Mouse (Mus musculus): Measurements from ENCODE around the gene Tshb. TPM values are rescaled to one million over a fixed set of nuclear protein-coding genes. Genes with fewer than 3 reads are reported as not detected.

Tshb gene
- polyA plus RNA-seq, 1 experiment from 2014 or later, result 0.11 TPM

DNA sequence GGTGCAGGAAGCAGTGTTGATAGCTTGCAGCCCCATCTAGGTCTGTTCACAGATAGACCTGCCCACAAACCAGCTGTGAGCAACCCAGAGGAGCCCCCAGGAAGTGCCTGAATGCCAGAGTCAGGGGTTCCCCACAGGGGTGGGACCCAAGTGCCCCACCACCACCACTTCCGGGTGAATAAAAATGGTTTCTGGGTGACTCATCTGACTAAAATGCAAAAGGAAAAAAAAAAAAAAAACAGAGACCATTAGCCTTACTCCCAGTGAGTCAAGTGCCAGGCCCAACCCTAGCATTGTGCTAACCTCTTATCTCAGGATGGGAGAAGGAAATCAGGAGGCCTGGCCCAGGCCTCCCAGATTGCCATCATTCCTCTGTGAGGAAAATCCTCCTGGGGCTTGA lies 26.7 kb downstream of the Tshb start:
- WGBS, result 0% methylated on average over 1 of the region's 1 CpGs
- peak; percentile 47 for ATAC-seq (replicated peaks; ENCODE audit: extremely low read depth, insufficient read depth, low FRiP score)

DNA sequence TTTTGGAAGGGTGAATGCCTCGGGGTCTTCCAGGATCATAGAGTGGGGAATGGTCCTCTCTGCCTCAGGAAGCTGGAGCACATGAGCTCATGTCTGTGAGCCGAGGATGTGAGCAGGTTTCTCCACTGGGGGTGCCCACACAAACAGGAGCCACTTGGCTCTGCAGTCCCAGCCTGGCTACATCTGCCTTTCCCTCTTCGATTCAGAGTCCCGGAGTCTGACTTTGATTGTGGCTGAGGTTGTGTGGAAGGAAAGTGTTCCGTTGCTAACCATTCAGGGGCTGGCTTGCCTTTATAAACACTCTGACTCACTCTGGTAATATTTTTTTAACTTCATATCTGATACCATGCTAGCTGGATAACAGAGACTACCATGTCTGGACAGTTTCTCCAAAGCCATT lies 30.1 kb downstream of the Tshb start:
- ATAC-seq (replicated peaks; ENCODE audit: extremely low read depth, insufficient read depth, low FRiP score), result 0 out of 2 replicates have a peak, but pooled peaks have one; percentile 24

More for the DNA sequence above, 26.7 kb downstream of the Tshb start:
- Histone ChIP-seq H3K9me3 (replicated peaks; ENCODE audit: control insufficient read depth, low read length) (no peaks in the 10 kb centered on the region), H3K9ac (ENCODE audit: low read length) (no peak overlapping the region), H3K27me3 (ENCODE audit: control insufficient read depth, insufficient read depth, low read length) (no peaks in the 10 kb centered on the region), H3K4me2 (ENCODE audit: low read depth, low read length) (no peak overlapping the region), H3K4me3 (ENCODE audit: low read length) (no peak overlapping the region), H3K36me3 (ENCODE audit: control insufficient read depth, insufficient read depth) (peaks cover 20% of the 10 kb centered on the region; the same call in 1 of the 2 replicates), H3K27ac (ENCODE audit: low read length) (peak overlapping the region; percentile 70), H3K4me1 (ENCODE audit: control insufficient read depth, insufficient read depth, low read length) (peaks cover 20% of the 10 kb centered on the region)

DNA sequence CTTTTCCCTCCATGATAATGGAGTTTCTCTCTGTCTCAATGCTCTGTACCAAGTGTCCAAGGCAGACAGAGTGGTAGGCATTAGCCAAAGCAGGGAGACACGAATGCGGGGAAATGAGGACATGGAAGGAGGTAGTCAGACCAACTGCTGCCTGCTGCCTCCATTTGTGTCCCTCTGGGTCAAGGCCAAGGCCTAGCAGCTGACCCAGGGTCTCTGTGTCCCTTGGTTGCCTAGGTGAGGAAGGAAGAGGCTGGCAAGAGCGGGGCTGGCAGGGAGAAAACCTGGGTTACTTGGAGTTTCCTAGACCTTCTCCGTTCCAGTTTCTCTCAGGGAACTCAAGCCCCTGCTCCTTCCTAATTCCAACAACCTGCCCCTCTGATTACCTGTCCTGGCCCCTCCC lies 30.5 kb downstream of the Tshb start:
- WGBS, result 90% methylated on average over 4 of the region's 4 CpGs
- Histone ChIP-seq H3K4me1 (ENCODE audit: control insufficient read depth, insufficient read depth, low read length) (peaks cover 18% of the 10 kb centered on the region), H3K27me3 (ENCODE audit: control insufficient read depth, insufficient read depth, low read length) (no peaks in the 10 kb centered on the region), H3K27ac (ENCODE audit: low read length) (no peak overlapping the region), H3K4me3 (ENCODE audit: low read length) (no peak overlapping the region), H3K36me3 (ENCODE audit: control insufficient read depth, insufficient read depth) (peaks cover 7% of the 10 kb centered on the region; the same call in 1 of the 2 replicates), H3K9me3 (replicated peaks; ENCODE audit: control insufficient read depth, low read length) (no peaks in the 10 kb centered on the region), H3K9ac (ENCODE audit: low read length) (no peak overlapping the region), H3K4me2 (ENCODE audit: low read depth, low read length) (no peak overlapping the region)
- no peak for ATAC-seq (replicated peaks; ENCODE audit: extremely low read depth, insufficient read depth, low FRiP score)

More for the DNA sequence above, 30.1 kb downstream of the Tshb start:
- Histone ChIP-seq H3K4me3 (ENCODE audit: low read length) (no peak overlapping the region), H3K27ac (ENCODE audit: low read length) (no peak overlapping the region), H3K36me3 (ENCODE audit: control insufficient read depth, insufficient read depth) (peaks cover 7% of the 10 kb centered on the region; the same call in 1 of the 2 replicates), H3K27me3 (ENCODE audit: control insufficient read depth, insufficient read depth, low read length) (no peaks in the 10 kb centered on the region), H3K4me1 (ENCODE audit: control insufficient read depth, insufficient read depth, low read length) (peaks cover 20% of the 10 kb centered on the region), H3K9ac (ENCODE audit: low read length) (no peak overlapping the region), H3K4me2 (ENCODE audit: low read depth, low read length) (no peak overlapping the region), H3K9me3 (replicated peaks; ENCODE audit: control insufficient read depth, low read length) (no peaks in the 10 kb centered on the region)
- WGBS, result 58% methylated on average over 5 of the region's 5 CpGs

DNA sequence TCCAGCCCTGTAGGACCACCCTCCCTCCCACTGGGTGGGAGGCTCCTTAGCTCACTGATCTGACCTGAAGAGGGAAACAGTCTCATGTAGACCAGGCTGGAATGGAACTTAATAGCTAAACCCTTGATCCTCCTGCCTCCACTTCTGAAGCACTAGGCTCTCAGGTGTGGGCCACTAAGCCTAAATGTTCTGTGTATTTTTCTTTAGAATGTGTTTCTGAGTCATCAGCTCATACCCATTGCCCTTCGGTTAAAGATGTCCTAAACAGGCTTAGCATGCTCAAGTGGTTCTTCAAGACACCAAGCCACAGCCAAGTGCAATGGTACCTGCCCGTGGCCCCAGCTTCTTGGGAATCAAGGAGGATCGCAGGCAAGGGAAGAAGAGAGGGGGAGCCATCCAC lies 31.0 kb downstream of the Tshb start:
- Histone ChIP-seq H3K27me3 (ENCODE audit: control insufficient read depth, insufficient read depth, low read length) (no peaks in the 10 kb centered on the region), H3K36me3 (ENCODE audit: control insufficient read depth, insufficient read depth) (peaks cover 7% of the 10 kb centered on the region; the same call in 1 of the 2 replicates), H3K4me1 (ENCODE audit: control insufficient read depth, insufficient read depth, low read length) (peaks cover 13% of the 10 kb centered on the region), H3K4me3 (ENCODE audit: low read length) (no peak overlapping the region), H3K9ac (ENCODE audit: low read length) (no peak overlapping the region), H3K27ac (ENCODE audit: low read length) (no peak overlapping the region), H3K9me3 (replicated peaks; ENCODE audit: control insufficient read depth, low read length) (no peaks in the 10 kb centered on the region), H3K4me2 (ENCODE audit: low read depth, low read length) (no peak overlapping the region)
- 89% methylated on average over 3 of the region's 3 CpGs for WGBS
- no peak for ATAC-seq (replicated peaks; ENCODE audit: extremely low read depth, insufficient read depth, low FRiP score)

DNA sequence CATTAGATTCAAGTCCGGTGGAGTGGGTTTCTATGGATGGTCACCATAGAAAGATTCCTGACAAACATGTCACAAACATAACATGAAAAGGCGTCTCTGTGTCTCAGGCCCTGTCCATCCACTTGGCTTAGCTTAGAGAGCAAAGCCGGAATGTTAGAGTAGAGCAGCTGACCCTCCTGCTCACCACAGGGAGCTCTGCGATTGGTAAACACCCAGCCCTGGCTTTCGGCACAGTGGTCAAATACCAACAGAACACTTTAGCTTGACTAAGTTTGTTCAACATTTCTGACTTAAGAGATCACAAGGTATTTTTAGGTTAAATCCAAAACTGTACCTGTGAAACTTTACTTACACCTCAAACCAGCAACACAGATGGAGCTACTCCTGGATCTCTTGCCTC lies 31.4 kb downstream of the Tshb start:
- Histone ChIP-seq H3K9ac (ENCODE audit: low read length) (no peak overlapping the region), H3K27me3 (ENCODE audit: control insufficient read depth, insufficient read depth, low read length) (no peaks in the 10 kb centered on the region), H3K4me3 (ENCODE audit: low read length) (no peak overlapping the region), H3K36me3 (ENCODE audit: control insufficient read depth, insufficient read depth) (peaks cover 7% of the 10 kb centered on the region; the same call in 1 of the 2 replicates), H3K4me1 (ENCODE audit: control insufficient read depth, insufficient read depth, low read length) (peaks cover 12% of the 10 kb centered on the region), H3K27ac (ENCODE audit: low read length) (no peak overlapping the region), H3K4me2 (ENCODE audit: low read depth, low read length) (no peak overlapping the region), H3K9me3 (replicated peaks; ENCODE audit: control insufficient read depth, low read length) (no peaks in the 10 kb centered on the region)
- WGBS, result 74% methylated on average over 5 of the region's 5 CpGs
- no peak for ATAC-seq (replicated peaks; ENCODE audit: extremely low read depth, insufficient read depth, low FRiP score)

DNA sequence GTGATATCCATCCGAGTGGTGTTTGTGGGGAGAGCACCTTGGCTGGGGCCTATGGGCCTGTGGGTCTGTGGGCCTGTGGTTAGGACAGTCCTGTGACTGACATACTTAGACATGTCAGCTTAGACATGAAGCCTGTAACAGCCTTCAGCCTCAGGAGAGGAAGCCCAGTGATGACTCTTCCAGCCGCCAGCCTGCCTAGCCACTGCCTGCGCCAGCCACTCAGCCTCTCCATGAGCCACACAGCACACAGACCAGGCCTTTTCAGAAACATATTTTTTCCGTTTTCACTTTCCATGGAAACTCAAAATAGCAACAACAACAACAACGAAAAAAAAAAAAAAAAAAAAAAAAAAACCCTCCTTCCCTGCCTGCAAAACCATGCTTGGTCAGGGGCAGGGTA lies 33.8 kb downstream of the Tshb start:
- H3K27ac ChIP-seq (ENCODE audit: low read length), result no peak overlapping the region
- H3K4me1 ChIP-seq (ENCODE audit: control insufficient read depth, insufficient read depth, low read length), result peaks cover 16% of the 10 kb centered on the region
- H3K27me3 ChIP-seq (ENCODE audit: control insufficient read depth, insufficient read depth, low read length), result no peaks in the 10 kb centered on the region
- peaks cover 7% of the 10 kb centered on the region; the same call in 1 of the 2 replicates for H3K36me3 ChIP-seq (ENCODE audit: control insufficient read depth, insufficient read depth)
- no peaks in the 10 kb centered on the region for H3K9me3 ChIP-seq (replicated peaks; ENCODE audit: control insufficient read depth, low read length)
- H3K9ac ChIP-seq (ENCODE audit: low read length), result no peak overlapping the region
- WGBS, result 75% methylated on average over 5 of the region's 5 CpGs
- H3K4me3 ChIP-seq (ENCODE audit: low read length), result no peak overlapping the region
- no peak for ATAC-seq (replicated peaks; ENCODE audit: extremely low read depth, insufficient read depth, low FRiP score)
- no peak overlapping the region for H3K4me2 ChIP-seq (ENCODE audit: low read depth, low read length)

DNA sequence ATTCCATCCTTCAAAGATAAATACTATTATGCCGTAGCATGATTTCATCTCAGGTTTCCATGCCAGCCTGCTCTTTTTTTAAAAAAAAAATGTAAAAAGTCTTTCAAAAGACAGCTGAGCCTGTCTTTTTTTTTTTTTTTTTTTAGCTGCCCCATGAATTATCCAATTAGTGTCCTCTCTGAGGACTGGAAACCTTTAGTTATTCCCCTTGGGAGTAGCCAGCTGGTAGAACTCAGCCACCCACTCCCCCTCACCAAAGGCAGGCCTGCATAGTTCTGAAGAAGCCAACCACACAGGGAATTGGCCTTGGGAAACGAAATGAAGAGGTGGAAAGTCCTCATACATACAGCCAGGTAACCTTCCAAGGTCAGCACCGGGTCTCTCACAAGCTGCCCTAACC lies 34.5 kb downstream of the Tshb start:
- Histone ChIP-seq H3K36me3 (ENCODE audit: control insufficient read depth, insufficient read depth) (peaks cover 4% of the 10 kb centered on the region; the same call in 1 of the 2 replicates), H3K9me3 (replicated peaks; ENCODE audit: control insufficient read depth, low read length) (no peaks in the 10 kb centered on the region), H3K4me2 (ENCODE audit: low read depth, low read length) (no peak overlapping the region), H3K4me3 (ENCODE audit: low read length) (no peak overlapping the region), H3K27ac (ENCODE audit: low read length) (no peak overlapping the region), H3K27me3 (ENCODE audit: control insufficient read depth, insufficient read depth, low read length) (no peaks in the 10 kb centered on the region), H3K4me1 (ENCODE audit: control insufficient read depth, insufficient read depth, low read length) (peaks cover 23% of the 10 kb centered on the region), H3K9ac (ENCODE audit: low read length) (no peak overlapping the region)
- ATAC-seq (replicated peaks; ENCODE audit: extremely low read depth, insufficient read depth, low FRiP score), result no peak
- 68% methylated on average over 3 of the region's 3 CpGs for WGBS

DNA sequence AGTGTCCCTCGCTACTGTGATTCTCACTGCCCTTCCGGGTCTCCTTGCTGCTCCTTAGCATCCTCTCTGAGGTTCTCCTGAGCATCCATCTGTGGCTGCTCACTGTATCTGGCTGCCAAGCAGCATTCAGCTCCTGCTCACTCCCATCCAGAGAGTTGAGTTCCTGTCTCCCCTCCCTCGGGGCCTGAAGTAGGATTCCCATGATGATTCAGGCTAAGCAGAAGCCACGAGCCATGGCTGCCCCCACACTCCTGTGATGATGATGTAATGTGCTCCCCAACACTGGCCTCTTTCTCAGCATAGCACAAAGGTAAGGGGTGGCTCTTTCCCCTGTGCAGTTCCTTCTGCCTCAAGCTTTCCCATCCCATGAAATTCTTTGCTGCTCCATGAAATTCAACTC lies 36.3 kb downstream of the Tshb start:
- no peaks in the 10 kb centered on the region for H3K27me3 ChIP-seq (ENCODE audit: control insufficient read depth, insufficient read depth, low read length)
- no peaks in the 10 kb centered on the region for H3K9me3 ChIP-seq (replicated peaks; ENCODE audit: control insufficient read depth, low read length)
- peaks cover 29% of the 10 kb centered on the region for H3K4me1 ChIP-seq (ENCODE audit: control insufficient read depth, insufficient read depth, low read length)
- no peak overlapping the region for H3K4me2 ChIP-seq (ENCODE audit: low read depth, low read length)
- H3K4me3 ChIP-seq (ENCODE audit: low read length), result no peak overlapping the region
- whole genome bisulfite sequencing, result 79% methylated on average over 4 of the region's 4 CpGs
- H3K27ac ChIP-seq (ENCODE audit: low read length), result no peak overlapping the region
- no peak overlapping the region for H3K9ac ChIP-seq (ENCODE audit: low read length)
- no peak for ATAC-seq (replicated peaks; ENCODE audit: extremely low read depth, insufficient read depth, low FRiP score)
- peaks cover 4% of the 10 kb centered on the region; the same call in 1 of the 2 replicates for H3K36me3 ChIP-seq (ENCODE audit: control insufficient read depth, insufficient read depth)

DNA sequence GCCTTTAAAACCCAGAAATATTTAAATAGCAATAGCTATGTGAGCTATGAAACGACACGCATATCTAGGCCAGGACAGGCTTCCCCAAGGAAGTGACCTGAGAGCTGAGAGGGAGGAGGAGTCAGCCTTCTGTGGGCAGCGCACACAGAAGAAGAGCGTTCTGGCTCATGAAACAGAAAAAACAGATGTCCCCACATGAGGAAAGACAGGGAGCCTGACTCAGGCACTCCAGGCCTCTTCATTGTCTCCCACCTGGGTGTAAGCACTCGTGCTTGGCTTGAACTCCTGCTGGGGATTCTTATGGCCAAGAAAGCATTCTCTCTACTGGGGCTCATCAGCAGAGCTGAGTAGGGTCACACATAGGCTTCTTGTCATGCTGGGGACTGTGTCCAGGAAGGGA lies 37.9 kb downstream of the Tshb start:
- WGBS, result 15% methylated on average over 5 of the region's 5 CpGs
- H3K27ac ChIP-seq (ENCODE audit: low read length), result peak overlapping the region; percentile 64
- no peaks in the 10 kb centered on the region for H3K9me3 ChIP-seq (replicated peaks; ENCODE audit: control insufficient read depth, low read length)
- H3K36me3 ChIP-seq (ENCODE audit: control insufficient read depth, insufficient read depth), result no peaks in the 10 kb centered on the region
- H3K4me3 ChIP-seq (ENCODE audit: low read length), result no peak overlapping the region
- no peaks in the 10 kb centered on the region for H3K27me3 ChIP-seq (ENCODE audit: control insufficient read depth, insufficient read depth, low read length)
- H3K4me1 ChIP-seq (ENCODE audit: control insufficient read depth, insufficient read depth, low read length), result peaks cover 29% of the 10 kb centered on the region
- peak overlapping the region; percentile 14; the same call in 1 of the 2 replicates for H3K9ac ChIP-seq (ENCODE audit: low read length)
- peak overlapping the region; percentile 17 for H3K4me2 ChIP-seq (ENCODE audit: low read depth, low read length)
- ATAC-seq (replicated peaks; ENCODE audit: extremely low read depth, insufficient read depth, low FRiP score), result 0 out of 2 replicates have a peak, but pooled peaks have one; percentile 39
